Mouse (Mus musculus) thymus, adult 2 months (tissue): ENCODE results near the gene Foxf1. TPM values are rescaled to one million over a fixed set of nuclear protein-coding genes. Genes with fewer than 3 reads are reported as not detected.

Source experiments
- DNase-seq: peaks from one replicate; pipeline ENCODE4 v3.0.0; 2021
- H3K27ac ChIP-seq: fragments of 200-500 bp; 2 replicates; pipeline ENCODE4 v1.5.1; 2012; ENCODE audit warnings: low read length, control low read depth; ENCODE audit not compliant: control insufficient read depth, insufficient read depth
- H3K27me3 ChIP-seq: fragments of 200-500 bp; 2 replicates; pipeline ENCODE4 v1.6.1; 2012; ENCODE audit warnings: mild to moderate bottlenecking, low read length, moderate library complexity, mixed read lengths; ENCODE audit not compliant: control insufficient read depth, insufficient read depth
- H3K36me3 ChIP-seq: fragments of 200-500 bp; 2 replicates; pipeline ENCODE4 v1.6.1; 2012; ENCODE audit warnings: mild to moderate bottlenecking, low read length, moderate library complexity; ENCODE audit not compliant: control insufficient read depth, insufficient read depth
- H3K4me1 ChIP-seq: fragments of 200-500 bp; replicated peaks from 2 replicates; pipeline ENCODE4 v1.6.1; 2012; ENCODE audit warnings: low read length; ENCODE audit not compliant: control insufficient read depth, insufficient read depth
- H3K4me3 ChIP-seq: fragments of 200-500 bp; 2 replicates; pipeline ENCODE4 v1.5.1; 2012; ENCODE audit warnings: mild to moderate bottlenecking, low read length, control low read depth, moderate library complexity; ENCODE audit not compliant: control insufficient read depth, insufficient read depth
- CTCF ChIP-seq: fragments of 200-500 bp; IDR thresholded peaks from 2 replicates; pipeline ENCODE4 v1.5.1; 2012; ENCODE audit warnings: mild to moderate bottlenecking, control low read depth, low read length, moderate library complexity, borderline replicate concordance; ENCODE audit not compliant: control insufficient read depth, poor library complexity, insufficient read depth; ENCODE audit errors: extremely low read depth
- POLR2A ChIP-seq: fragments of 200-500 bp; IDR thresholded peaks from 2 replicates; pipeline ENCODE4 v1.6.1; 2012; ENCODE audit warnings: mild to moderate bottlenecking, low read length, control low read depth, moderate library complexity; ENCODE audit not compliant: control insufficient read depth, poor library complexity, insufficient read depth; ENCODE audit errors: extremely low read depth
- WGBS: fragments of 180-500 bp; shearing (Covaris S2); methylation state at CpG from one replicate; pipeline ENCODE4 v1.1.7; 2018; 5-methylcytosine and 5-hydroxymethylcytosine counted together
- polyA plus RNA-seq: library from polyadenylated mRNA; depleted of rRNA; stranded (reverse); fragments of >200 nt; gene quantifications from 2 replicates; pipeline ENCODE4 v1.2.3, GENCODE M21; 2012; rRNA removed

Gene Foxf1
- polyA plus RNA-seq, 1 experiment: 0.94 TPM

DNA sequence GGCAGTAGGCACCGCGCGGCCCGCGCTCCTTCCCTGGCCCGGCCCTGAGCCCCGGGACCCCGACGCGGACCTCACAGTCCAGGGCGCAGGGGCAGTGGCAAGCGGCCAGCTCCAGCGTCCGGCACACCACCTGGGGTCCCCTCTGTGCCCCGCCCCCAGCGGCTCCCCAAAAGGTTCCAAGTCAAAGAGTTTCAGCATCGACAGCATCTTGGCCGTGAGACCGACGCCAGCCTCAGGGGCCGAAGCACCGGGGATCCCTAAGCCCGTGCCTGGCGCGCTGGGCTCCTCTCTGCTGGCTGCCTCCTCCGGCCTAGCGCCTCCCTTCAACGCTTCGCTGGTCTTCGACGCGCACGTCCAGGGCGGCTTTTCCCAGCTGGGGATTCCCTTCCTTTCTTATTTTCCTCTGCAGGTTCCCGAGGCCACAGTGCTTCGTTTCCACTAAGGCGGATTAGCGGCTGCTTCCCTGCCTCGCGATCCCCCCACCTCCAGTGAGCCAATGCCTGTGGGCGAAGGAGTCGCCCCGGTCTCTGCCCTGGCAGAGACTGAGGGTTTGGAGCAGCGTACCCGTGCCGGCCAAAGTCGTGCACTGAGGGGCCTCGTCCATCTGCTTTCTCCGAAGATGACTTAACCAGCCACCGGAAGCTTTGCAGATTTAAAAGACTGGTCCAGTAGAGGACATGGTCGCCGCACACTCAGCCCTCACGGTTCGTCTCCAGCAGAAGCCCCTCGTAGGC, 44.5 kb downstream of the Foxf1 start:
- Histone ChIP-seq H3K4me3 (no peak overlapping the region), H3K27me3 (peaks cover 22% of the 10 kb centered on the region), H3K27ac (no peak overlapping the region), H3K36me3 (no peaks in the 10 kb centered on the region), H3K4me1 (no peaks in the 10 kb centered on the region)
- 9% methylated on average over 55 of the region's 55 CpGs for WGBS
- TF ChIP-seq POLR2A (no peak), CTCF (no peak)
- no peak for DNase-seq

DNA sequence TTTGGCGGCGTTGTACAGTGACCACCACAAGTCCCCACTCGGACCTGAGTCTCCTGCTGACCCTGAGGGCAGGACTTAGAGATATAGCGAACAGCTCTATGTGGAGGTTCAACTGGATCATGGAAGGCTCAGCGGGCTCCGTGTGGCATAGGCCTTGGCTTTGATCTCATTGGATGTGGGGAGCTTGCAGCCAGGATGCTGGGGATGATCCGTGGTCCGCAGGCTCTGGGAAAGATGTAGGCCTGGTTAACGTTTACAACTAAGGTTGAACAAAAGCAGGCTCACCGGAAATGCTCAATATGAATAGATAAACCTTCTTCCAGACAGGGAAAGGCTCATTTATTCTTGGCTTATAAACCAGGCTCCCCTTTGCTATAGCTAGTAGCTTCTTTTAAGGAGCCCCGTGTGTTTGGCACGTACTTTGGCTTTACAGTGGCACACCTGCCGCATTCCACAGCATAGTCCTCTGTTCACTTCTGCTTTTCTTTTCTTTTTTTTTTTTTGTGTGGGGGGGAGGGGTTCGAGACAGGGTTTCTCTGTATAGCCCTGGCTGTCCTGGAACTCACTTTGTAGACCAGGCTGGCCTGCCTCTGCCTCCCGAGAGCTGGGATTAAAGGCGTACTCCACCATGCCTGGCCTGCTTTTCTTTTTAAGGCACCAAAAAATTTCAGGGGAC, 45.2 kb downstream of the Foxf1 start:
- DNase-seq: no peak
- no peaks in the 10 kb centered on the region for H3K4me1 ChIP-seq
- H3K4me3 ChIP-seq: no peak overlapping the region
- 27% methylated on average over 16 of the region's 16 CpGs for WGBS
- H3K27ac ChIP-seq: no peak overlapping the region
- no peaks in the 10 kb centered on the region for H3K36me3 ChIP-seq
- H3K27me3 ChIP-seq: peaks cover 20% of the 10 kb centered on the region
- TF ChIP-seq POLR2A: no peak
- no peak for TF ChIP-seq CTCF

DNA sequence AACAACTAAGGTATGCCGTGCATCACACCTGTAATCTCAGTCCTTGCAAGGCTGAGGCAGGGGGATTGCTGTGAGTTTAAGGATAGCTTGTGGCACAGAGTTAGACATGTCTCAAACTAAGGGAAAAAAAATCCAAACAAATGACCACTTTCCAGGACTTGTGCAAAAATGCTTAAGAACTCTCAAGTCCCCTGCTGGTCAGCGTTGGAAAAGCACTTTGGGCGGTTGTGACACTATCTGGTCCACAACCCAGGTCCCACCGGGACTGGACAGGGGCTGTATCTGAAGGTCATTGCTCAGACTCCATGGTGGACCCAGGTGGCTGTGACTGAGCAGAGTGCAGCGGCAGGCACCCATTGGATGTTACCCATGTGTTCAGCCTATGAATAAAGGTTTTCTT, 46.3 kb downstream of the Foxf1 start:
- no peak overlapping the region for H3K4me3 ChIP-seq
- WGBS: 42% methylated on average over 5 of the region's 5 CpGs
- peaks cover 15% of the 10 kb centered on the region for H3K27me3 ChIP-seq

DNA sequence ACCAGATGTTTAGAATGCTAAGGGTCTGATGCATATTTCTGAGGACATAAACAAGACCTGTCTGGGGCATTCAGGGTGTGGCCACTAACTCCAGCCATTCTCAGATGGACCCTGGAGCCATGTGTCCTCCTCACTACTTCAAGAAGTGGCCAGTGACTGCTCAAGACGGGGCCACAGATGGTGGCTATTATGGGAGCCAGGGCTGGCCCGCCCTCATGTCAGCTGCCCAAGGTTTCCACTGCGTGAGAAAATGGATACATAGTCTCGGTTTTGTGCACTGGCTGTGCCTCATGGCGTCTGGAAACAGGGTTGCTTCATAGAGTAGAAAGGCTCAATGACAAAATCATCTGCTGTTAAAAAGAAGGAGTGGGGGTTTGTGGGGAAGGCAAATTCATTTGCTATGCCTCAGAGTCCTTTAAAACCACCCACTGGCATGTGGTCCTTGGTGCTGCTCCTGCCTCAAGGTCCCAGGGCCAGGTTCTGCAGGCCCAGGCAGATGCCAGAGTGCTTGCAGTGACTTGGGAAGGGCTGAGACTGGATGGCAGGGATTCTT, 48.9 kb downstream of the Foxf1 start:
- Histone ChIP-seq H3K36me3 (no peaks in the 10 kb centered on the region), H3K27me3 (peaks cover 10% of the 10 kb centered on the region; the same call in 1 of the 2 replicates), H3K27ac (no peak overlapping the region), H3K4me1 (no peaks in the 10 kb centered on the region), H3K4me3 (no peak overlapping the region)
- TF ChIP-seq POLR2A: no peak
- no peak for TF ChIP-seq CTCF
- no peak for DNase-seq
- 87% methylated on average over 5 of the region's 5 CpGs for WGBS

More for the DNA sequence above, 46.3 kb downstream of the Foxf1 start:
- no peak for TF ChIP-seq CTCF
- no peak for DNase-seq
- Histone ChIP-seq H3K36me3 (no peaks in the 10 kb centered on the region), H3K27ac (no peak overlapping the region), H3K4me1 (no peaks in the 10 kb centered on the region)

DNA sequence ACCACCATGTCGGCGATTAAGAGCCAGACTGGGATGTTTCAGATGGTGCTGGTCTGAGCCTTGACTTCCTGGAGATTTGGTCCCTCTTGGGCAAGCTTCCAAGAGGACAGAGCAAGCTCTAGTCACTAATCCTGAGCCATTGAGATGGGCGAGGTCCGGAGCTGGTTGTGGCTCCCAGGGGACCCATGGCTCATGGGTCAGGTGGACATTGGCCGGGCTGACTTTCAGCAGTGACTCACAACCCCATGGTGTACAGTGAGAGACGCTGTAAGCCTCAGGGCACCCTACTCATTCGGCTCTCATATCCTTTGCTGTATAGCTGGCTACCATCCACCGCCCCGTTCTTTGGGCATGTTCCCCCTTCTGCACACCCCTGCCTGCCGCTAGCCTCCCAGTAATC, 49.9 kb downstream of the Foxf1 start:
- 93% methylated on average over 10 of the region's 10 CpGs for WGBS
- H3K4me1 ChIP-seq: no peaks in the 10 kb centered on the region
- DNase-seq: no peak
- H3K27ac ChIP-seq: no peak overlapping the region
- no peak for TF ChIP-seq CTCF
- no peak for TF ChIP-seq POLR2A
- no peak overlapping the region for H3K4me3 ChIP-seq
- no peaks in the 10 kb centered on the region for H3K36me3 ChIP-seq
- H3K27me3 ChIP-seq: peaks cover 2% of the 10 kb centered on the region; the same call in 1 of the 2 replicates

DNA sequence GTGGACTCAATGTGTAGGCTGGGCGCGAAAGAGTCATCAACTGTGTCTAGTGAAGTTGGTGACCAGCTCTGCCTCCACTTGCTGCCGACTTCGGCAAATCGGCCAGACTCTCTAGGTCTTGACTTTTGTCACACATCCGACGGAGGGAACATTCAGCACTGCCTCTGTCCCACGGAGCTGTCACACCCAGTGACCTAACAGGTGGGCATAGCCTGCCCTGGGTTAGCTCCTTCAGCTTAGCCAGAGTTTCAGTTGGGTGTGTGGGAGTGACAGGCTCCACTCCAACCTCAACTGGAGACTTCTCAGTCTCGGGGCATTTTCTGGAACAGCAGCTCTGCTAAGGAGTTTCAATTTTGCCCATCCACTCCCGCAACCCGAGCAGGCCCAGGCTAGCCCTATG, 50.3 kb downstream of the Foxf1 start:
- Histone ChIP-seq H3K27ac (no peak overlapping the region), H3K4me1 (no peaks in the 10 kb centered on the region), H3K36me3 (no peaks in the 10 kb centered on the region), H3K4me3 (no peak overlapping the region), H3K27me3 (no peaks in the 10 kb centered on the region)
- WGBS: 91% methylated on average over 11 of the region's 11 CpGs
- DNase-seq: no peak
- TF ChIP-seq POLR2A (no peak), CTCF (no peak)

DNA sequence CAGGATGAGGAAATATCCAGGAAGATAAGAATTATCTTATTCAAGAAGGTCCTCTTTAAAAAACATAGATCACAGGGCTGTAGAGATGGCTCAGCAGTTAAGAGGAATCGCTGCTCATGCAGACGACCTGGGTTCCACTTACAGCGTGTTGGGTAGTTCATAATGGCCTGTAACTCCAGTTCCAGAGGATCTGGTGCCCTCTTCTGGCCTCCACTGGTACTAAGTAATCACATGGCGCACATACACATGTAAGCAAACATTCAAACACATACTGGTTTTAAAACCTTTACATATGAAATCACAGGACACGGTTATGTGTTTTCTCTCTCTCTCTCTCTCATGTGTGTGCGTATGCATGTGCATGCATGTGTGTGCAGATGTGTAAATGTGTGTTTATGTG, 52.7 kb downstream of the Foxf1 start:
- H3K27me3 ChIP-seq: no peaks in the 10 kb centered on the region
- no peaks in the 10 kb centered on the region for H3K36me3 ChIP-seq
- WGBS: 94% methylated on average over 6 of the region's 6 CpGs
- no peaks in the 10 kb centered on the region for H3K4me1 ChIP-seq
- no peak for DNase-seq
- H3K4me3 ChIP-seq: no peak overlapping the region
- TF ChIP-seq CTCF (no peak), POLR2A (no peak)
- no peak overlapping the region for H3K27ac ChIP-seq

Other genes starting within 250 kb of the Foxf1 start
- 60.8 and 69.4 TPM in 2 replicates for gene Mthfsd, start 24.0 kb downstream of the Foxf1 start, polyA plus RNA-seq
- 0.80 and 0.85 TPM in 2 replicates for gene Foxc2, start 31.8 kb downstream of the Foxf1 start, polyA plus RNA-seq
- 0.11 and 0.14 TPM in 2 replicates for gene Foxl1, start 43.6 kb downstream of the Foxf1 start, polyA plus RNA-seq